Mouse (Mus musculus): ENCODE results near the gene Naa10. TPM values are rescaled to one million over a fixed set of nuclear protein-coding genes. Genes with fewer than 3 reads are reported as not detected.

The Naa10 gene
- polyA plus RNA-seq (2012; rRNA removed): 84.7 and 88.1 TPM in 2 replicates

GRCm38 (mm10) chrX:73921823-73922549 is at the start of gene Naa10, which contains the start of gene Arhgap4:
Naa10 (minus strand) TSS chrX:73921944.
Arhgap4 (minus strand) TSS chrX:73921870.

DNA sequence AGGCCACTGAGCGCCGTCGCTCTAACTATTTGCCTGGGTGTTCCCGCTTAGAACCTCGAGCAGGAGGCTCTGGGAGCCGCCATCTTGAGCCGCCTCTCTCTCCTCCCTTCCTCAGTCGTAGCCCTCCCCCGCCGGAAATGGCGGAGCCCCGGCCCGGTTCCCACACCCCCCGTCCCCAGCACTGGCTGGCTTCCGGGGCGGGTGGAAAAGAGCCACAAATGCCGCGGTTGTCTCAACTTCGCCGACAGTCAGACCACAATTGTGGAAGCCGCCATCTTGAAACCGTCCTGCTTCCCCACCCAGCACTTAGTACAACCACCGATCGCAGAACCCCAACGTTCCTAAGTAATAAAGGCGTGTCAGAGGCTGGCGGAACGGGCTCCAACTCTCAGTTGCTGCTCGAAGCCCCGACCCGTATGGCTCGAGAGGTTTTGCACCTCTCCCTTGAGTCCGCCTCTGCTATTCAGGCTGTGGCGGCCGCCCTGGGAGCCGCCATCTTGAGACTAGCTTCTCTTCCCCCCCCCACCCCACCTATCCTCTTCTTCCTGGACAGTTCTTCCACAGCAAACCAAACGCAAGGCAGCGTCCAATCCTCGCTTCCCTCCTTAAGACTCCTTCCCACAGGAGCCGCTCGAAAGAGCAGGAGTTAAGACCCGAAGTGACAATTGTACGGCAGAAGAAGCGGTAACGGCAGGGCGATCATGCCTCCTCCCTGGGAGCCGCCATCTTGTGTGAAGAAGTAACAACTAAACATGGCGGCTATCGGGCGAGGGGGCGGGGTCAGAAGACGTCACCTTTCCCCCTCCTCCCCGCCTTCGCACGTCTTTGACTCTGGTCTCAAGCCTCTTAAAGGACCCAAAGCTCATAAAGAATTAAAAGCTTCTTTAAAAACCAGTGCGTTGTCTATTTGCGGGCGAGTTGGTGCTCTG is 44.8 kb upstream of the Naa10 start, which contains the start of gene Hcfc1:
Gene Hcfc1 (minus strand): TSS at position 110 of the 929 bp plus-strand sequence.

DNA sequence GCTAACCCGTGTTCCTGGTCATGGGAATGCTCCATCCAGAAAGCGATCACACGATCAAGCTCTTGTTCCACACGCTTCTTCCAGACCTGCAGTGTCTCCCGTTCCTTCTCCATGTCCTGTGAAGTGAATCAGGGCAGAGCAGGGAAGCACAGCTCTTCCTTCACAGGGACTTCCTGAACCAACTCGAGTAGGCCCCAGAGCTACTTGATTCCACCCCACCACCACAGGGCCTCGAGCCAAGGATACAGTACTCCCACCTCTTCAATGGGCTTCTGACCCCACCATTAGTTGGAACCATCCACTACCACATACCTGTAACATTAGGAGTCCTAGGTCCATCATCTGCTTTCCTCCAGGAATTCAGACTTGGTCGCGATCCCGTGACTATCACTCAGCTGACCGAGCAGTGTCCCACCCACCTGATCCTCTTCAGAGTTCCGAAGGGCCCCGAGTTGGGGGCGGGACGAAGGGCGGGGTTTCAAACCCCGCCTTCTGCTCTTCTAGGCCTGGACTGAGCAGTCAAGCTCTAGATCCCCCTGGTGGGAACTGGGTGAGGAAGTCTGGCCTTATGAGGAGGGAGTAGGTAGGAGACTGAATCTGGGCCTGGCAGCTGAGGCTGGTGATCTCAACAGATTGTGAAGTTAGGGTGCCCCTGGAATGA is 8.8 kb upstream of the Naa10 start, which contains the start of gene Renbp:
Gene Renbp (minus strand): TSS at position 449 of the 661 bp plus-strand sequence.

GRCm38 (mm10) chrX:73895719-73896118 is 26.0 kb downstream of the Naa10 start, which contains the start of gene L1cam:
L1cam (minus strand) TSS chrX:73896105.

DNA sequence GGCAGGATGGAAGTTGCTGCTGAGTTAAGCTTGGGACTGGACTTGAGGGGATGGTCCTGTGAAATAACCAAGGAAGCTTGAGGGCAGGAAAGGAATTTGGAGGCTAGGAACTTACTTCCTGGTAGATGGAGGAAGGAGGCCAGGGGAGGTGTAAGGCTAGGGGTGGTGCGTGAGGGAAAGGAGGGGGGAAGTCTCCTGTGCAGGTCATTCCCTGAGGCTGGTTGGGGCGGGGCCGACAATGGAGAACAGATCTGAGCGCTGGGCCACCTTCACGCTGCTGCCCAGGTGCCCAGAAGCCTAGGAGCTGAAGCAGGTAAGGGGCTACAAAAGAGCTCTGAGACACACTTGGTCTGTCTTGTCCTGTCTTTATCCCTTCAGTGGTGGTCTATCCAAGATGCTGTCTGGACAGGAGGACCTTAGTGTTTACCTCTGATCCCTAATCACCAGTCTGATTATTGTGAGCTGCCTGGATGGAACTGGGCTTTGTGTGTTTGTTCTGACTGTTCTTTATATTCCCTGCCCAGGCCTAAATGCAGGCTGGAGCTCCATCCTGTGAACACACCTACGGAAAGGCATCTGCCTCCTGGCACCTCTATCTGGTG is 30.1 kb downstream of the Naa10 start, which contains the start of gene Avpr2:
Gene Avpr2 (plus strand): TSS at position 552 of the 602 bp plus-strand sequence.

Other genes with a start within 250 kb of the Naa10 start
- gene Slc6a8, start 248.8 kb downstream of the Naa10 start, polyA plus RNA-seq (2012; rRNA removed): 62.3 and 69.2 TPM in 2 replicates
- gene Bcap31, start 205.8 kb downstream of the Naa10 start, polyA plus RNA-seq (2012; rRNA removed): 53.9 and 62.7 TPM in 2 replicates
- 16.0 and 17.5 TPM in 2 replicates for gene Abcd1, start 205.3 kb downstream of the Naa10 start, polyA plus RNA-seq (2012; rRNA removed)
- gene Plxnb3, start 164.9 kb downstream of the Naa10 start, polyA plus RNA-seq (2012; rRNA removed): 0.95 and 1.9 TPM in 2 replicates
- 0.61 and 4.7 TPM in 2 replicates for gene Srpk3, start 147.5 kb downstream of the Naa10 start, polyA plus RNA-seq (2012; rRNA removed)
- 431 and 464 TPM in 2 replicates for gene Idh3g, start 135.0 kb downstream of the Naa10 start, polyA plus RNA-seq (2012; rRNA removed)
- gene Ssr4, start 134.9 kb downstream of the Naa10 start, polyA plus RNA-seq (2012; rRNA removed): 161 and 178 TPM in 2 replicates
- gene Pdzd4, start 97.0 kb downstream of the Naa10 start, polyA plus RNA-seq (2012; rRNA removed): 133 and 139 TPM in 2 replicates
- gene Avpr2, start 29.8 kb downstream of the Naa10 start, polyA plus RNA-seq (2012; rRNA removed): not detected in 2 replicates
- gene L1cam, start 25.8 kb downstream of the Naa10 start, polyA plus RNA-seq (2012; rRNA removed): 241 and 245 TPM in 2 replicates
- 6.3 and 7.0 TPM in 2 replicates for gene Arhgap4, start 74 bp downstream of the Naa10 start, polyA plus RNA-seq (2012; rRNA removed)
- 7.3 and 9.4 TPM in 2 replicates for gene Renbp, start 8.9 kb upstream of the Naa10 start, polyA plus RNA-seq (2012; rRNA removed)
- gene Hcfc1, start 44.4 kb upstream of the Naa10 start, polyA plus RNA-seq (2012; rRNA removed): 39.8 and 40.1 TPM in 2 replicates
- gene Irak1, start 102.0 kb upstream of the Naa10 start, polyA plus RNA-seq (2012; rRNA removed): 64.0 and 65.2 TPM in 2 replicates
- 0.06 TPM in 1 of 2 replicates, not detected in the other for gene Opn1mw, start 205.5 kb upstream of the Naa10 start, polyA plus RNA-seq (2012; rRNA removed)
- gene Mecp2, start 213.4 kb upstream of the Naa10 start, polyA plus RNA-seq (2012; rRNA removed): 26.2 and 26.9 TPM in 2 replicates
- not detected in 2 replicates for gene Tex28, start 245.9 kb upstream of the Naa10 start, polyA plus RNA-seq (2012; rRNA removed)